In the genomic region with DNA sequence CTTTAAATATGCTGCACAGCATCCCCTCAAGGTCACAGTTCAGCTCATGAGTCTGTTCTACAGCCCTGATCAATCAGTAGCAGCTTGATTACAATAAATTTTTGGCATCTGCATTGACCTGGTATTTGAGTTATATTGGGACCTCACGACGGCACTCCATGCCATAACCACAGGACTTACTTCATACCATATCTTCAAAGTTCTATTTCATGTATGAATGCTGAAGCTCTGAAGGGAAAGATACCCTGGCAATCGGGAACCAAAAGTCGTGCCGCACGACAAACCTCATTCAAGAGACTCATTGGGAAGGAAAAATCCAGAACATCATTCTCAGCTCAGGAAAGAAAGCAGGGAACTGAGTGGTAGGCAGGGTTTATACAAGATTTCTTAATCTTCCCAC, we compare ENCODE assay signal across 15 mouse cellular contexts. TPM values are rescaled to one million over a fixed set of nuclear protein-coding genes. Genes with fewer than 3 reads are reported as not detected.
DNase-seq lines count a peak whose midpoint lies in the region; ATAC-seq and TF ChIP-seq lines count a peak whose summit lies in the region.
"Had no signal": no experiment of that assay in that cellular context is flagged by ENCODE, and none has a peak within 500 bp of the region (broad histone marks: within the 10 kb centered on the region; RNA-seq: fewer than 3 reads in every experiment).

No protein-coding gene starts in this region.

- no peak for TF ChIP-seq CTCF in testis, adult 2 months (IDR thresholded peaks at IDR 0.05; ENCODE audit: control insufficient read depth, insufficient read depth, insufficient replicate concordance, low read depth, low read length)

- 90% methylated on average over 6 of the region's 6 CpGs for WGBS in embryonic facial prominence, embryonic 13.5 days
- WGBS in embryonic facial prominence, embryonic 10.5 days = 94% methylated on average over 6 of the region's 6 CpGs
- WGBS in kidney, embryonic 15.5 days = 96% methylated on average over 6 of the region's 6 CpGs
- 97% methylated on average over 6 of the region's 6 CpGs for WGBS in kidney, embryonic 14.5 days
- 98% methylated on average over 6 of the region's 6 CpGs for WGBS in limb, embryonic 10.5 days

- ATAC-seq in embryonic facial prominence, embryonic 13.5 days (ENCODE audit: insufficient number of reproducible peaks, insufficient read depth, low FRiP score, low TSS enrichment, low read depth) = no peak
- ATAC-seq in kidney, embryonic 15.5 days (replicated peaks; ENCODE audit: low FRiP score) = no peak
- no peak for ATAC-seq in kidney, embryonic 14.5 days (ENCODE audit: low FRiP score, low TSS enrichment)
- ATAC-seq: lung, postnatal 0 days had no signal

- H3K4me2 ChIP-seq in embryonic facial prominence, embryonic 13.5 days = no peak overlapping the region
- H3K4me2 ChIP-seq in kidney, embryonic 15.5 days = peak overlapping the region; percentile 77; the same call in 1 of the 2 replicates
- no peak overlapping the region for H3K4me2 ChIP-seq in kidney, embryonic 14.5 days (replicated peaks; ENCODE audit: low read depth, low read length)

- peak overlapping the region; percentile 91; the same call in 1 of the 2 replicates for H3K4me3 ChIP-seq in embryonic facial prominence, embryonic 13.5 days
- no peak overlapping the region for H3K4me3 ChIP-seq in embryonic facial prominence, embryonic 10.5 days
- no peak overlapping the region; the same call in 1 of the 2 replicates for H3K4me3 ChIP-seq in kidney, embryonic 15.5 days (replicated peaks)
- H3K4me3 ChIP-seq in kidney, embryonic 14.5 days (ENCODE audit: low read length) = no peak overlapping the region
- peak overlapping the region; percentile 93 for H3K4me3 ChIP-seq in testis, adult 2 months (ENCODE audit: control insufficient read depth, low read depth, low read length)
- H3K4me3 ChIP-seq in limb, embryonic 10.5 days = no peak overlapping the region; the same call in 1 of the 2 replicates

- peaks cover 3% of the 10 kb centered on the region; the same call in 1 of the 2 replicates for H3K27me3 ChIP-seq in embryonic facial prominence, embryonic 13.5 days
- H3K27me3 ChIP-seq in embryonic facial prominence, embryonic 10.5 days (replicated peaks; ENCODE audit: low read depth, poor library complexity, severe bottlenecking) = no peaks in the 10 kb centered on the region
- H3K27me3 ChIP-seq in kidney, embryonic 15.5 days = no peaks in the 10 kb centered on the region
- H3K27me3 ChIP-seq in kidney, embryonic 14.5 days (ENCODE audit: control insufficient read depth, insufficient read depth, low read length) = no peaks in the 10 kb centered on the region
- no peaks in the 10 kb centered on the region for H3K27me3 ChIP-seq in testis, adult 2 months (ENCODE audit: control insufficient read depth, insufficient read depth, low read length)
- H3K27me3 ChIP-seq in limb, embryonic 10.5 days (ENCODE audit: low read depth, poor library complexity, severe bottlenecking) = no peaks in the 10 kb centered on the region
- H3K27me3 ChIP-seq: limb, embryonic 12.5 days; neural tube, embryonic 12.5 days had no signal

- H3K4me1 ChIP-seq in embryonic facial prominence, embryonic 13.5 days = peaks cover 17% of the 10 kb centered on the region
- H3K4me1 ChIP-seq in embryonic facial prominence, embryonic 10.5 days = peaks cover 24% of the 10 kb centered on the region
- peaks cover 21% of the 10 kb centered on the region for H3K4me1 ChIP-seq in kidney, embryonic 15.5 days
- peaks cover 9% of the 10 kb centered on the region for H3K4me1 ChIP-seq in kidney, embryonic 14.5 days (ENCODE audit: control insufficient read depth, insufficient read depth, low read length)
- peaks cover 6% of the 10 kb centered on the region for H3K4me1 ChIP-seq in testis, adult 2 months (ENCODE audit: control insufficient read depth, insufficient read depth, low read length)
- H3K4me1 ChIP-seq in limb, embryonic 10.5 days = peaks cover 19% of the 10 kb centered on the region

- H3K36me3 ChIP-seq in embryonic facial prominence, embryonic 13.5 days = peaks cover 22% of the 10 kb centered on the region
- peaks cover 21% of the 10 kb centered on the region for H3K36me3 ChIP-seq in embryonic facial prominence, embryonic 10.5 days (replicated peaks)
- H3K36me3 ChIP-seq in kidney, embryonic 15.5 days = peaks cover 20% of the 10 kb centered on the region
- H3K36me3 ChIP-seq in kidney, embryonic 14.5 days (ENCODE audit: control insufficient read depth, insufficient read depth, low read length) = peaks cover 11% of the 10 kb centered on the region
- peaks cover 2% of the 10 kb centered on the region for H3K36me3 ChIP-seq in testis, adult 2 months (ENCODE audit: control insufficient read depth, insufficient read depth, low read length)
- H3K36me3 ChIP-seq in limb, embryonic 10.5 days = peaks cover 20% of the 10 kb centered on the region

- no peak overlapping the region for H3K27ac ChIP-seq in embryonic facial prominence, embryonic 13.5 days
- H3K27ac ChIP-seq in embryonic facial prominence, embryonic 10.5 days (replicated peaks) = no peak overlapping the region
- H3K27ac ChIP-seq in kidney, embryonic 15.5 days = no peak overlapping the region
- no peak overlapping the region for H3K27ac ChIP-seq in kidney, embryonic 14.5 days (ENCODE audit: low read depth, low read length)
- no peak overlapping the region for H3K27ac ChIP-seq in testis, adult 2 months (ENCODE audit: control insufficient read depth, insufficient read depth, low read depth, low read length)
- H3K27ac ChIP-seq in limb, embryonic 10.5 days = no peak overlapping the region

- no peak for DNase-seq in embryonic facial prominence, embryonic 10.5 days (ENCODE audit: low spot score)
- no peak for DNase-seq in testis, postnatal 10 days (ENCODE audit: low spot score)
- no peak for DNase-seq in spleen, adult 18-20 months
- DNase-seq in limb, embryonic 10.5 days (ENCODE audit: low spot score) = no peak
- DNase-seq: adrenal gland, postnatal 10 days; right cerebral cortex, adult 18-20 months; thymus, adult 2 months had no signal

- TF ChIP-seq POLR2A in testis, adult 2 months (IDR thresholded peaks at IDR 0.05; ENCODE audit: control insufficient read depth, low read depth, low read length) = no peak

- H3K9ac ChIP-seq in embryonic facial prominence, embryonic 13.5 days = no peak overlapping the region
- H3K9ac ChIP-seq in kidney, embryonic 15.5 days = no peak overlapping the region
- H3K9ac ChIP-seq in kidney, embryonic 14.5 days (ENCODE audit: low read depth, low read length) = no peak overlapping the region

- H3K9me3 ChIP-seq in embryonic facial prominence, embryonic 13.5 days = no peaks in the 10 kb centered on the region
- H3K9me3 ChIP-seq in embryonic facial prominence, embryonic 10.5 days = peaks cover 6% of the 10 kb centered on the region
- H3K9me3 ChIP-seq in kidney, embryonic 15.5 days (replicated peaks) = no peaks in the 10 kb centered on the region
- H3K9me3 ChIP-seq in kidney, embryonic 14.5 days (ENCODE audit: control insufficient read depth, low read length) = no peaks in the 10 kb centered on the region; the same call in 1 of the 2 replicates
- H3K9me3 ChIP-seq in limb, embryonic 10.5 days (replicated peaks) = no peaks in the 10 kb centered on the region
- H3K9me3 ChIP-seq: neural tube, embryonic 12.5 days had no signal

RNA-seq across cellular contexts. Expression of a gene that starts 1.4 kb away (rescaled TPM):
- polyA plus RNA-seq in embryonic facial prominence, embryonic 13.5 days (2015; fragmentation: Nextera tagmentation; extraction: Ambion mirVana) = 62.5 and 62.7 TPM in 2 replicates
- polyA plus RNA-seq in embryonic facial prominence, embryonic 10.5 days (2016; fragmentation: Nextera tagmentation; extraction: Ambion mirVana) = 51.3 and 53.3 TPM in 2 replicates
- 49.3 and 49.6 TPM in 2 replicates for polyA plus RNA-seq in kidney, embryonic 15.5 days (2015; fragmentation: Nextera tagmentation; extraction: Ambion mirVana)
- polyA plus RNA-seq in kidney, embryonic 14.5 days (2014; fragmentation: Nextera tagmentation; extraction: Ambion mirVana) = 26.9 and 29.4 TPM in 2 replicates
- polyA plus RNA-seq in testis, adult 2 months (2012; rRNA removed) = 11.1 and 11.7 TPM in 2 replicates
- 42.8 and 51.1 TPM in 2 replicates for polyA plus RNA-seq in limb, embryonic 10.5 days (2016; fragmentation: Nextera tagmentation; extraction: Ambion mirVana)
- polyA plus RNA-seq: C2C12 had no signal

RNA-seq across cellular contexts. Expression of a gene that starts 24.6 kb away (rescaled TPM):
- not detected in 2 replicates for polyA plus RNA-seq in embryonic facial prominence, embryonic 13.5 days (2015; fragmentation: Nextera tagmentation; extraction: Ambion mirVana)
- polyA plus RNA-seq in embryonic facial prominence, embryonic 10.5 days (2016; fragmentation: Nextera tagmentation; extraction: Ambion mirVana) = not detected in 2 replicates
- polyA plus RNA-seq in kidney, embryonic 15.5 days (2015; fragmentation: Nextera tagmentation; extraction: Ambion mirVana) = 0.06 TPM in 2 replicates
- not detected in 2 replicates for polyA plus RNA-seq in kidney, embryonic 14.5 days (2014; fragmentation: Nextera tagmentation; extraction: Ambion mirVana)
- 0.04 TPM in 1 of 2 replicates, not detected in the other for polyA plus RNA-seq in testis, adult 2 months (2012; rRNA removed)
- not detected in 2 replicates for polyA plus RNA-seq in limb, embryonic 10.5 days (2016; fragmentation: Nextera tagmentation; extraction: Ambion mirVana)
- polyA plus RNA-seq: C2C12; limb, embryonic 12.5 days; lung, postnatal 0 days; neural tube, embryonic 12.5 days had no signal

Comparison
In these comparisons a context has a peak if more than half of its experiments do, and no peak if none do; other contexts are left out.
1. H3K4me3 ChIP-seq: peak in embryonic facial prominence, embryonic 13.5 days (single experiment) and testis, adult 2 months (single experiment); none in embryonic facial prominence, embryonic 10.5 days (single experiment), kidney, embryonic 15.5 days (single experiment), kidney, embryonic 14.5 days (single experiment) and limb, embryonic 10.5 days (single experiment).